Mouse (Mus musculus) olfactory bulb, adult 2 months (tissue): ENCODE measurements at regions not wholly inside any gene's neighbourhood (a gene's known extent, or its start where the extent isn't known, plus 50 kb on each side); places are given as distances from the start of the nearest gene placed in this dataset.

Experiments used
- CTCF ChIP-seq: fragments of 200-500 bp; IDR thresholded peaks from 2 replicates; pipeline ENCODE4 v1.5.1; 2012; ENCODE audit warnings: low read depth, mild to moderate bottlenecking, low read length, moderate library complexity; ENCODE audit not compliant: insufficient read depth
- POLR2A ChIP-seq: fragments of 200-500 bp; IDR thresholded peaks from 2 replicates; pipeline ENCODE4 v1.6.1; 2012; ENCODE audit warnings: mild to moderate bottlenecking, low read depth, low read length, moderate library complexity; ENCODE audit not compliant: insufficient read depth

- TF ChIP-seq POLR2A, result no peak
- TF ChIP-seq CTCF, result no peak
These were observed 183.1 kb downstream of the Tmx1 start for GRCm38 (mm10) chr12:70635997-70636396.
